Mouse (Mus musculus): ENCODE results near the gene Strn3.

Strn3 gene

DNA sequence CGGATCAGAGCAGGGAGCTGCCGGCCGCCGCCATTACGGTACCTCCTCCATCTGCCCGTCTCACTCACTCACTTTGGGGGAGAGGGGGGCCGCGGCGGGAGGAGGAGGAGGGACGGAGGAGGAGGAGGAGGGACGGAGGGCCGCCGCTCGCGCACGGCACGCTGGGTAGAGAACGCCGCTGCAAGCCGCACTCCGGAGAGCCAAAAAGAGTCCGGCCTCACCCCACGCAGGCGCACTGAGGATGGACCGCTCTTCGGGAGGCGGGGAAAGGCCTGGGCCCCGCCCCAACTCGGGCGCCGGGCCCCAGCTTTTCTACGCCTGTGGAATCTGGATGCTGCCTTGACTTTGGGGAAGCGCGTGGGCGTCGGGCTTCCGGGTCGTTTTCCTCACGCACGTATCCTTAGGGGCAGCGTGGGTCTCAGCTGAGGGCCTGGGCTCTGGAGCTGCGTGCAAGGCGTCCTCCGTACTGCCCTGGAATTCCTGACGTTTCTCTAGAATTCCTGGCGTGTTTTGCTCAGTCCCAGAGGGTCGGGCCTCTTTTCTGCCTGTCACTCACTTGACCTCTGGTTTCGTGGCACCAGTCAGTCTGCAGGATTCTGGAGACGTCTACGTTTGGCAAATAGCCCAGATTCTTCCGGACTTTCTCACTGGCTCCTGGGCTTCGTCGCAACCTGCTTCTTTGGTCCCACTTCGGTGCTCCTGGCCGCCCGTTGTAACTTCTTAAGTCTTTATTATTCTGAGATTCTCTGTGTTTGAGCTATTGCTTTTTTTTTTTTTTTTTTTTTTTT, at the start of gene Strn3:
TSS of gene Strn3 (minus strand) at position 53 of the 788 bp plus-strand sequence.
- DNase-seq (ENCODE audit: low spot score) = peak; percentile 98

DNA sequence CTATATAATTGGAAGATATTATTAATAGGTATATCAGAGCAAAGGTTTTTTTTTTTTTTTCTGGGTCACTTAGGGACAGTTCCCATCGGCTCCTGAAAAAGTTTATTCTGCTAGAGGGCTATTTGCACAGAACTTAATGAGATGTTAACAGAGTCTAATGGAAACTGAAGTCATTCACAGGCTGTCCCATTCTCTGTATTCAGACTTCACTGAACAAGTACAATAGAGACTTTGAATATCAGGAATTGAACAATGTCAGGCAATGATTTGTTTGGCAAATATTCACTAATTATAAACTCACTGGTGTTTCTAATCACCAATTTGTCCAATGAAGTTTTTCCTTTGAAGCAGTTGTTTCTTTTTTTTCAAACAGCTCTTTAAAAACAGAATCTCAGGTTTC, 45.1 kb upstream of the Strn3 start:
- DNase-seq (ENCODE audit: low spot score) = no peak

DNA sequence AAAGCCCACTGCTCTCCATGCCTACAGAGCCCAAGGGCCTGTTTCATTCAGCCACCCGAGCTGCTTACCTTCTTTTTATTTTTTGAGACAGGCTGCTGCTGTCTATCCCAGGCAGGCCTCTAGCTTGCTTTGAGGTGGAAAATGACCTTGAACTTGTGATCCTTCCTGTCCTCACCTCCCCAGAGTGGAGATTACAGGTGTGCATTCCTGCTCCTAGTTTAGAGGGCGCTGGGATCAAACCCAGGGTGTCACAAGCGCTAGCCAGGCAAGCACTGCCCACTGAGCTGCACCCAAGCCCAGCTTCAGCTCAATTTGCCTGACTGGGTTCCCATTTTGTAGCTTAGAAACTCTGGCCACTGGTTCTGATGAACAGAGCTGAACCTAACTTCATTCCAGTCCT, 44.7 kb upstream of the Strn3 start:
- no peak for DNase-seq (ENCODE audit: low spot score)

DNA sequence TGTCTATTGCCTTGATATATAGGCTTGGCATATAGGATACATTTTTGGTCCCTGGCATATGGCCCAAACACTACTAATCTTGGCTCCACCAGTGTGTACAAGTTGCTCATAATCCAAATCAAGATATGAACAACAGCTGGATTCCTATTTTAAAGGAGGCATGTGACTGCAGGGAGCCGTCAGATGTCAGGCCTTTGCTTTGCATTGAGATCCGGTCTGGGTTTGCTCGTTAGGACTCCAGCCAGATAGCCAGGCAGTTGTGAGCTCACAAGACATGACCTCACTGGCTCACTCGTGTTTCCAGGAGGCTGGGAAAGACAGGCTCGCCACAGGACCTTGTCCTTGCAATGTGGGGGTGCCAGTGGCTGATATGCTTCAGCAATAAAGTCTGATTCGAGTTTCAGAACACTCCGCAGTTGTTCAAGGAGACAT, 44.2 kb upstream of the Strn3 start:
- peak; percentile 10 for DNase-seq (ENCODE audit: low spot score)

DNA sequence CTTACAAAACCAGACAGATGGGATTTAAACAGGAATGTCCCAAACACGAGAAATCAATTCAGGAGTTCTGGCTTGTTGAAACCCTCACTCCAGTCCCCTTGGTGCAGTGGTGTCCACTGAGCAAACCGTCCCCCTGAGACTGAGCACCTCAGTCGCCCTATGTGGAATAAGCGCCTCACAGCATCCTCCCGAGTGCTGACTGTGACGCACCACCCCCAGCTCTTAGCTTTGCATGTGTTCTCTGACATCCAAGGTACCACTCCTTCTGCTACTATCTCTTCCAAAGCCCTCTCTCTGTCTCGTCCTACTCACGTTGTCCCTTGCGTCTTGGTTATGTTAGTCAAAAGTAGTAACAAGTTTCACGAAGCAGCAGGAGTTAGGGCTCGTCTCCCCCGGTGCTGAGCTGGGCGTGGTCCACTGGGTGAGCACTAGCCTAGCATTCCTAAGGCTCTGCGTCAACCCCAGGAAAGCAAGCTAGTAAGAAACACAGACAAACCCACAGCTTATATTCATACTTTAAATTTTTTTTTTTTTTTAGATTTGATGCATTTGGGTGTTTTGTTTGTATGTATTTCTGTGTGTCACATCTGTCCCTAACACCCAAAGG, 43.0 kb upstream of the Strn3 start:
- no peak for DNase-seq (ENCODE audit: low spot score)

DNA sequence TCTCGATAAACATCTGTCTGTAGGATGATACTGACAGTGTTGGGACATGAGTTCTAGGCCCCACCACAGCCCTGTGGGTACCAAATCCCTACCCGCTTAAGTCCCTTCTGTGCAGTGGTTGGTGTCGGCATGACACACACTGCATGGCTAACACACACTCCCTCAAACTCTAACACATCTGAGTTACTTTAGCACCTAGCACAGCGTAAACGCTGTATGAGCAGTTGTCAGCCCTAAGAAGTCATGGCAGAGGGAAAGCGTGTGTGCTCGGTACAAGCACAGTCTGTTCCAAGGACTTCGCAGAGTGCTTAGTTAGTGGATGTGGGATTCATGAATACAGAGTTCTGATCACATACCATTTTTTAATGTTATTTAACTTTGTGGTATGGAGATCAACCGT, 38.1 kb upstream of the Strn3 start:
- DNase-seq (ENCODE audit: low spot score) = no peak

DNA sequence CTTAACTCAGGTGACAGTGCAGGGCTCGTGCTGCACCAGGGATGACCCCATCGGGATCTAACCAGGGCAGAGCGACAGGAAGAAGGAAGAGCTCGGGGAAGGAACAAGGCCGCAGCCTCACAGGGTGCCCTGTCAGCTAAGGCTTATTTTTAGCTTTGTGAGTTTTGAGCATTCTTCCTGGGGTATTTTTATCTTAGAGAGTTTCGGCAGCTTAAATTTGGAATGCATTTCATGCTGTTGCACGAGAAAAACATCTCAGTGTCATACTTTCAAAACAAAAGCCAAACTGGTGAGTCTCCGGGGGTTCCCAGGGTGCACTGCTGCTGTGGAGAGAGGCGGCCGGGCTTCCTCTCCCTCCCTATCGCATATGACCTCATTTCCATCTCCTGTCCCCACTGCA, 37.4 kb upstream of the Strn3 start:
- no peak for DNase-seq (ENCODE audit: low spot score)

DNA sequence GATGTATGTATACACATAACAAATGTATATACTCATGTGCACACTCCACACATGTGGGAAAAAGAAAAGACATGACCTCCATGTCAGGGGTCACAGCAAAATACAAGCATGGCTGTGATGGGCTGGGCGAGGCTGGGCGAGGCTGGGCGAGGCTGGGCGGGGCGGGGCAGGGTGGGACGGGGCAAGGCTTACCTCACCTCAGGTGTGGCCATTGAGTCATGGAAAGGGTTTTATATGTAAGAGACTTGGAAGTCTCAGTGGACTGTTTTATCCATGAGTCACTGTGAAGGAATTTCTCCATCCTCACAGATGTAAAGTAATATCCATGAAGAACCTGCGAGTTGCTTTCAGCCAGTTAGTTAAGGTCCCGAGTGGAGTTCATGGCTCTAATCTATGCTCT, 30.1 kb upstream of the Strn3 start:
- no peak for DNase-seq (ENCODE audit: low spot score)

DNA sequence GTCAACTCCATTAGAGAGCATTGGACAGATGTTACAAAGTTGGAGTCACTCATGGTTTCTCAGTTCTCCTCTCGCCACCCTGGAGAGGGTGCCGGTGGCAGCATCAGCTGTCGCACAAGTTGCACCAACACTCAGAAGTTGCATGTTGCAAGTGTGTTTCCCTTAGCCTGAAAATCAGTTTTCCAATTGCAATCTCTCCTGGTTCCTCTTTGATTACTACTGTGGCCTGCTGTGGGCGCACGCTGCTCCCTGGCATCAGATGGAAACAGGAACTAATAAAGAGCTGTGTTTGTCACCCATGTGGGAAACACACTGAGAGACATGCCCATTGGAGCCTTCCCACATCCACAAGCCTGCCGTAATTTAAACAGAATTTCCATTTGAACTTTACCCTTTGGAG, 26.9 kb upstream of the Strn3 start:
- DNase-seq (ENCODE audit: low spot score) = no peak

DNA sequence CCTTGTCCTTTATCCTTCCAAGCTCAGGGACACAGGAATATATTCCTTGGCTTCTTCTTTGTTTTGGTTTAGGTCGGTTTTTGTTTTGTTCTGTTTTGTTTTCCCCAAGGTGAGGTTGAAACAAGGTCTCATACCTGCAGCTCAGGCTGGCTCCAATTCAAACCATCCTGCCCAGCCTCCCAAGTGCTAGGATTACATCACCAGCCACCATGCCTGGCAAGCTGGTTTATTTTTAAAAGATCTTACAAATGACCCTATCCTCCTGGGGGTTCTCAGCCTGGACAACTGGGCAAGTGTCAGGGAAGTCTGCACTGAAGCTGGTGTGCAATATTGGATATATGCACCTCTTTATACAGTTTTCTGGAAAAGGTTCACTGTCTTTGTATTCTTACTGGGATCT, 21.0 kb upstream of the Strn3 start:
- peak; percentile 42 for DNase-seq (ENCODE audit: low spot score)

DNA sequence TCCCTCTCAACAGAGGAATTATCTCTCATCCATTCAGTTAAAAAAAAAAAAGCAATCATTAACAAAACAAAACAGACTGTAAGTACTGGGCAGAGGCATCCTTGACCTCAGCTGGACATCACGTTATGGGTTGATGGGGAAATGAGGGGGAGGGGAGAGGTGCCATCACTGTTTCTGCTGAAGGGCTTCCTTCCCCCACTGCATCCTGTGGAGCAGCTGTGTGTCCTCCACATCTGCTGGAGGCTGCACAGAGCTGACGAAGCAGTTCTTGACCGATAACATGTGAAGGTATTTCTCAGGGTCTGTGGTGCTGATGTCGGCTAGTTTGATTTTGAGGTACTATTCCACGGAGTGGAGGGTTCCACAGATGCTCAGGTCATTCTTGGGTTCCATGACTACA, 18.5 kb upstream of the Strn3 start:
- no peak for DNase-seq (ENCODE audit: low spot score)

DNA sequence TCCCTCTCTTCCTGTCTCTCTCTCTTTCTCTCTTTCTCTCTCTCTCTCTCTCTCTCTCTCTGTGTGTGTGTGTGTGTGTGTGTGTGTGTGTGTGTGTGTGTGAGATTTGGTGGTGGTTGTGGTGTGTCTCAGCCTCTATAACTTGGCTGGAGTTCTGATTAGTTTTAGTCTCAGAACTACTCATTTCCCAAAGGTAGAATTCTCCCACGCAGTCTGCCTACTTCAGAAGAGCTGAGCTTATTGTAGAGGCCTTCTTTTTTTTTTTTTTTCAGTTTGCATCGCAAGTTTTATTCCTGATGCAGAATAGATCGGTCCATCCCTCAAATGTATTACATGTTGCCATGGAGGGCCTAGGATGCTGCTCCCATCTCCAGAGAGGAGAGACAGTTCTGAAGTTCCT, 18.0 kb upstream of the Strn3 start:
- no peak for DNase-seq (ENCODE audit: low spot score)

DNA sequence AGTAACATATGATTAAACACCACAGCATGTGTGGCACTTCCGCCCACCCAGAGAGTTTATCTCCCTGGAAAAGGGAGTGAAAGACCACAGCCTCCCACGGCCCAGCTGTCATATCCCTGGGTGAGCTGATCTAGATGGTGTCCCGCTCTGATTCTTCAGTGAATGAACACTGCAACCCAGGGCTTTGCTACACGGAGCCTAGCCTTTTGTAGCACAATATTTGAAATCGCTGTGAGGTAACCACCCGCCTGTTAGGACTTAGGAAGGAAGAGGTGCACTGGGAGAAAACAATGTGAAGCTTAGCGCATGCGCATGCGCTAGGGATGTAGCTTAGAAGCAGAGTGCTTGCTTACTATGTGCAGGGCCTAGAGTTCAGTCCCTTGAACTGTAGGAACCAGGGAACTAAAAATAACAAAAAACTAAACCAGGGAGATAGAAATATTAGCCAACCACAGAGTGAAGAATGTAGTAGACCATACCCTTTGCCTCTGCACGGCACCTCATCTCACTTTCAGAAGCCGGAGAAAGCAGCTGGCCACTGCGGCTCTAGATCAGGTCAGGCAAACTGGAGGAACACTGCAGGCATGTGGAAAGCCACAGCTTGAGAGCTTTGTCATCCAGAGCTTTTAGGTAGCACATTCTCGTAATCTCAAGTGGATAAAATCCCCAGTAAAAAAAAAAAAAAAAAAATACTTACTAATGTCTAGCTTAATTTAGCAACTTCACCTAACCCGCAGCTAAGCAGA, 17.4 kb upstream of the Strn3 start:
- no peak for DNase-seq (ENCODE audit: low spot score)

DNA sequence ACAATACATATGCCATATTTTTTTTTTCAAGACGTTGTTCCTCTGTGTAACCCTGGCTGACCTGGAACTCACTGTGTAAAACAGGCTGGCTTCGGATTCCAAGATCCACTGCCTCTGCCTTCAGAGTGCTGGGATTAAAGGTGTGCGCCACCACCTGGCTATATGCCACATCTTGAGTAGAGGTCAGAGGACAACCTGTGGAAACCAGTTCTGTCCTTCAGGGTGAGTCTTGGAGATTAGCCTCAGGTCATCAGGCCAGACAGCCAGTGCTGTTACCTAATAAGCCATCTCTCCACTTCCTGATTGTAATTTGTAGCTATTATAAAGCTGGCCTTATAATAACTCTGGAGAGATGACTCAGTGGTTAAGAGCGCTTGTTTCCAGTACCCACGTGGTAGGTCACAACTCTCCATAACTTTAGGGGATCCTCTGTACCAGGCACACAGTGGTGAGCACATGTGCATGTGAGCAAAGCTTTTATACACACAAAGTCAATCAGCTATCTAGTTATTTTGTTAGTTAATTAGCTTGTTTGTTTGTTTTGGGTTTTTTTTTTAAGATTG, 15.1 kb upstream of the Strn3 start:
- no peak for DNase-seq (ENCODE audit: low spot score)

DNA sequence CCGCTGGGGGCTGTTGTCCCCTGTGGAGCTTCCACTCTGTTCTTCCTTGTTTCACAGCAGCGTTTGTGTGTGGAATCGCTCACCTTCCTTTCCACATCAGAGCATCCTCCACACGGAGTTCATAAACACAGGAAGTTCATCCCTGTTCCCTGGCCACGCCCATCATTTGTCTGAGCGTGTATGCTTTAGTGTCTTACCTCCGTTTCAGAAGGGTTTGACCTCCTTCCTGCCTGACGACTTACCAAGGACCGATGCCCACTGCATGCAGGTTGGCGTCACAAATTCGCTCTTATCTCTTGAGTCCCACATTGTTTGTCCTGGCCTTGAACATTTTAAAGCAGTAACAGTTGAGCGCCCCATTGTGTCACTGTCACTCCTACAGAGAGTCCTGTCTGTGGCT, 14.1 kb upstream of the Strn3 start:
- DNase-seq (ENCODE audit: low spot score) = no peak

DNA sequence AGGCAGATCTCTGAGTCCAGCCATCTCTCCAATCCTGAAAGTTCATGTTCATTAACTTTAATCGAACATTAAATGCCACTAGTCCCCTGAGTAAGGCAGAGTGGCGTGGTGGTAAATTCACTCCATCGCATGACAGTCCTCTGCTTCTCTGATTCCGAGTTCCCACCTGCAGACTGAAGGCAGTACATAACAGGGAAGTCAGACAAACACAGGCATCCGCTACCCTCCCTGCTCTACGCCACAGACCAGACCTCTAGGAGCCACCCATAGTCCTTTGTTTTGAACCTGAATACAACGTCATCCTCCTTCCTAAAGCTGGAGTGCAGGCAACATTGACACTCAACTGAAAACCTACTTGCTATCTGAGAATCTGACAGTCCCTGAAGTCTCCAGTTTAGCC, 12.9 kb upstream of the Strn3 start:
- no peak for DNase-seq (ENCODE audit: low spot score)

DNA sequence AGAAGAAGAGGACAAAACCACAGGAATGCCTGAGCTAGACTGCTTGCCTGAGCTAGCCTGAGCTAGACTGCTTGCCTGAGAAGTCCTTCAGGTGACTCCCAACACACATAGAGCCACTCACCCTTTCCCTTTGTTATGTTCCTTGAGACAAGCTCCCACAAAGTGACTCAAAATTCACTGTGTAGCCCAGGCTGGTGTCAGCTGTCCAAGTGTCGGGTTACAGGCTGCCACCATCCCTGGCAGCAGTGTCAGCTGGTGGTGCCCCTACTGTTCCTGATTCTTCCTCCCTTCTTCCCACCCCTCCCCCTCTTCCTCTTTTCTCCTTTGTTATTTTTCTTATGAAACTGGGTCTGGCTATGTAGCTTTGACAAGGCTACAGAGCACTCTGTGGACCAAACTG, 12.2 kb upstream of the Strn3 start:
- no peak for DNase-seq (ENCODE audit: low spot score)

DNA sequence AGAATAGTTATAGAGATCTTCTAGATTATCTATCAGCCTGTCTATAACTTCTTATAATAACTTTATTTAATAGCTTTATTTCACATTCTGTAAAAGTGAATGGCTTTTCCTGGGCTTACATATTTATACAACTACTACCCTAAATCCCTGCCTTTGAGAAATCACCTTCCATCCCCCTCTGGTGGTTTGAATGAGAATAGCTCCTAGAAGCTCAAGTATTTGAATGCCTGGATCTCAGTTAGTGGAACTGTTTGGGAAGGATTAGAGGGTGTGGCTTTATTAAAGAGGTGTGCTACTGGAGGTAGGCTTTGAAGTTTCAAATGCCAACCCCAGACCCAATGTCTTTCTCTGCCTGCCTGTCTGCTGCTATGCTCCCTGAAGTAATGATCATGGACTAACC, 10.0 kb upstream of the Strn3 start:
- DNase-seq (ENCODE audit: low spot score) = no peak

DNA sequence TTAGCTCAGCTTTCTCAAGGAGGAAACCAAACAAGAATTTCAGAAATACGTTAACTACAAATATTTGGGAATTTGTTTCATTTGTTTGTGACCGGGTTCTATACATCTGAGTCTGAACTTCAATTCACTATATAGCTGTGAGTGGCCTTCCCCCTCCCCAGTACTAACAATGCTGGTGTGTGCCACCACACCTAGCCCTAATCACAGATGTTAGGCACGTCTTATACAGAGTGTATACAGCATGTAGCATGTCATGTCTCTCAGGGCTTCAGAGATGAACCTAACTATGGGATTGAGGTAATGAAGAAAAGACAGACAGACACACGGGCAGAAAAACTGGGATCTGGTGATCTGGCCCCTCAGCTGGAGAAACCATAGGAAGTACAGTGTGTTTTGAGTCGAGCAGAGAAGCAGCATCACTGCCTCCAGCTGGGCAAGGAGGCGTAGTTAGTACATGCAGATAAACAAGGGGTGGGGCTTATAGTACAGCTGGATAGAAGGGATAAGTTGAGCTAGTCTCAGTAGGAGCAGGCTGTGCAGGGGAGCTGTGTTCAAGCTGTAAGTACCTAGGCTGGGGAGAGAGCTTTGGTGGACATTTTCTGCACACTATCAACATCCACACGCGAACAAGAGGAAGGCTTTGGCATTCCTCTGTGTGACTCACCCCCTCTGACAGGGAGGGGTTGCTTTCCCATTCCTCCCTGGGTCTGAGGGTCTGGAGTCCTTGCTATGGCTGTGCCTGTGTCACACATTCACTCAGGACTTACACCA, 8.1 kb upstream of the Strn3 start:
- DNase-seq (ENCODE audit: low spot score) = no peak

DNA sequence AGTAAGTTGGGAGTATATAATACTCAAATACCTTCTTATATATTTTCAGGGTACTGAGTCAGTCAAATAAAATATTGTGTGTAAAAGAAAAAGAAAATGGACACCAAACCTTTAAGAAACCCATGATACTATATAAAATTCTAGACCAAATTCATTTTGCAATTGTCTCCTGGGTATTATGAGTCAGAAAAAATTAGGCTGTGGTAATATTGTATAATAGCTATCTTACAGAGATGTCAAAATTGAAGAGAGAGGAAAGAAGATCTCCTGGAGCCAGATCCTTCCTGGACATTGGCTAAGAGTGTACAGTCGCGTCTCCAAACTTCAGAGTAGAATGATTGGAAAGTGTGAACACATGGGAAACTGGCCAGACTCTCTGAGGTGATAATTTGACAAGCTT, 4.5 kb upstream of the Strn3 start:
- DNase-seq (ENCODE audit: low spot score) = no peak

DNA sequence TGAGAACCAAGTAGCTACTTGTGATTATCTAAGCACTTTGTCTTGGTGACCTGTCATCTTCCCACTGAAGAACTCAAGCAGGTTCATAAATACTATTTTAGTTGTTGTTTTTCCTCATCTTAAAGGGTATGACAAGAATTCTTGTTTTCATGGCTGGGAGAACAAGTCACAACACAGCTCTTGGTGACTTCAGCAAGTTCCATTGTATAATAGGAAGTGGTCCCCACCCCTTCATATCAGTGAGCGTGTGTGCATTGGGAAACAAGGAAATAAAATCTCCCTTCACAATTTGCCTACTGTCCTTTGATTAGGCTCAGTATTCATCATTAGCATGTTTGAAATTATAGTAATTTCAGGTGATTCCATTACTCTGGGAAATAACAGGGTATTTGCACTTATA, 3.3 kb upstream of the Strn3 start:
- DNase-seq (ENCODE audit: low spot score) = no peak

DNA sequence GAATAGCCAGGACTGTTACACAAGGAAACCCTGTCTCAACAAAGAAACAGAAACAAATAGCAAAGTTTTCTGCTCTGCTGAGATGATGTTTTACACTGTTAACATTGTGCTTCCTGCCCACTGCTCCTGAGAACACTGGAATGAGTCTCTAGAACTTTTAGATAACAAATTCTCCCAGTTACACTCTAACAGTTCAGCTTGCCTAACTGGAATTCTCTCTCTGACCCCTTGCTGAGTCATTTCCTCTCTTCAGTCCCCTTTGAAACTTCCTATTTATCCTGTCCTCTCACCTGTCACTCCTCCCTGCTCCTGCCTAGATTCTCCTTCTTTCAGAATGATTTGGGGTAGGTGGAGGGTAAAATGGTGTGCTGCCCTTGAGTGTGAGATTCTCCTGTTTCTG, 2.4 kb upstream of the Strn3 start:
- DNase-seq (ENCODE audit: low spot score) = no peak
